Mouse (Mus musculus) thymus, postnatal 25 days (tissue): ENCODE data around the gene Ovca2.

Experiments
- DNase-seq: peaks from one replicate; pipeline ENCODE4 v3.0.0; 2022

Gene Ovca2

GRCm38 (mm10) chr11:75148332-75149035 is 30.2 kb downstream of the Ovca2 start:
- no peak for DNase-seq

DNA sequence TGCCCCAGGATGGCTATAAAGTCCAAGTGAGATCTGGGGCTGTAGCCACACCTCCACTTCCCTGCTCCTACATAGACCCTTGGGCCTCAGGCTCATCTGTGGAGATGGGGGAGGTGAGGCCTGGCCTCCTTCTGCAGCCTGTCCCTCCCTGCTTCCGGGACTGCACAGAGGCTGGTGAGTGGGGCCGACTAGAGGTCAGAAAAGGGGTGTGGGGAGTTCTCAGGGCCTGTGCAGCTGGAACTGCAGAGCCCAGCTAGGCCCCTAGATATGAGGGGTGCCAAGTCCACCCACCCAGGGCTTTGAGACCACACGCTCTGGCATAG is 30.8 kb downstream of the Ovca2 start:
- no peak for DNase-seq

GRCm38 (mm10) chr11:75147106-75147845 is 31.4 kb downstream of the Ovca2 start:
- no peak for DNase-seq

- DNase-seq, result no peak
Measured at GRCm38 (mm10) chr11:75145841-75146240, 32.8 kb downstream of the Ovca2 start.

- no peak for DNase-seq
Measured at GRCm38 (mm10) chr11:75142749-75143148, 35.9 kb downstream of the Ovca2 start.

- no peak for DNase-seq
Measured at GRCm38 (mm10) chr11:75141913-75142312, 36.7 kb downstream of the Ovca2 start.

- DNase-seq, result no peak
Measured at GRCm38 (mm10) chr11:75141038-75141437, 37.6 kb downstream of the Ovca2 start.

DNA sequence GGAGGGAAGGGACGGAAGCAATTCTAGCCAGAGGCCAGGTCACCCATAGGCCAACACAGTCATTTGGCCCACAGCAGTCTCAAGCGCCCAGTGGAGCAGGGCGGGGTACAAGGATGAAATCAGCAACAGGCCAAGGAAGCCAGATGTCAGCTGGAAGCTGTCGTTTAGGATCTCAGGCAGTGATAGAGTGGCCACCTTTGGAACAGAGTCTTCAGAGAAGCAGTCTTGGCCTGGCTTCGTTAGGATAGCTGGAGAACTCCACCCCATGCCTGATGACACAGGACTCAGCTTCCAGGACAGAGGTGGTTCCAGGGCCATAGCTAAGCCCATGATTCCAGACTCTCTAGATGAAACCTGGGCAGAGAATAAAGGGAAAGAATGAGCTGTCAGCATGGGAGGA is 38.2 kb downstream of the Ovca2 start:
- DNase-seq, result no peak

GRCm38 (mm10) chr11:75139122-75139963 is 39.3 kb downstream of the Ovca2 start:
- no peak for DNase-seq

DNA sequence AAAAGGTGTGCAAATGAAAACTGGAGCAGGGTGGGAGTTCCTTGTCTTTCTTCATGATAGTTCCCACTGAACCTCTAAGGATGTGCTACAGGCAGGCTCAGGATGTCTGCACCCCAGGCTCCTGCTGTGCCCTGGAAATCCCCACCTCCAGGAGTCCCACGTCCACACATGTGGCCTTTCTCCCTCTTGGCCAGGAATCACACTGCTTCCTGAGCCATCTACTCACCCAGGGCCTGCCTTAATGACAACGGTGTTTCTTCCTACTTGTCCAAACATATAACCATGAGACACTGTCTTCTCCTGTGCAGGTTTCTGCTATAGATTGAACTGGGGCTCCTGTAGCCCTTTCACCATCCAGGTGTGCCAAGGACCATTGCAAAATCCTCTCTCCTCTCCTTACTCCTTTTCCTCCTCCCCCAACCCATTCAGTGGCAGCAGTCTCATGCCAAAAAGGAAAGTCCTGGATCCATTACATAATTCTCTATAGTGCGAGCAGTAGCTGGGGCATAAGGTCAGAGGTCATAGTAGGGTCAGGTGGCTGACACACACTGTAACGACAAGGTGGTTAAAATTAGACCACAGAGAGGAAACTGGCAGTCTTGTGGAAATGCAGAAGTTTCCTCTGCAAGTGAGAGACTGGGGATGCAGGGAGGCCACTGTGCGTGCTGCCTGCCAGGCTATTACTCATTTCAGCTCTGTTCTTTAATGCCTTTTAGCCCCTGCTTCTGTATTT is 41.8 kb downstream of the Ovca2 start:
- DNase-seq, result no peak

DNA sequence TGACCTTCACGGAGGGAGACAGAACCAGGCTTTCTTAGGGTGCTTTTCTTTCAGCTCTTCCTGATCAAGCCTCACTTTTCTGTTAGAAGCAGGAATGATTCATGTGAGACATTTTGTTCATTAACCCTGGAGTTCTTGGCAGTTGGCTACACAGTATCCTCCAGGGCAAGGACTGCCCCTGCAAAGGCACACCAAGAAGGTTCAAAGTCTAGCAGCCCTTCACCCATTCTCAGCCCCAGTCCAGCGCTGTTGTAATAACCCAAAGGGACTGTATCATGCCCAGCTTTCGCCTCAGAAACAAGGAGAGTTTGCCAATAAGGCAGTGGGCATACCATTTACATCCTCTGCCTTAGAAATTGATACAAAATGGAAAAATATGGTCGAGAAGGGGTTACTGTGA is 43.3 kb downstream of the Ovca2 start:
- DNase-seq, result no peak

- DNase-seq, result no peak
Measured at GRCm38 (mm10) chr11:75134485-75135068, 44.1 kb downstream of the Ovca2 start.

DNA sequence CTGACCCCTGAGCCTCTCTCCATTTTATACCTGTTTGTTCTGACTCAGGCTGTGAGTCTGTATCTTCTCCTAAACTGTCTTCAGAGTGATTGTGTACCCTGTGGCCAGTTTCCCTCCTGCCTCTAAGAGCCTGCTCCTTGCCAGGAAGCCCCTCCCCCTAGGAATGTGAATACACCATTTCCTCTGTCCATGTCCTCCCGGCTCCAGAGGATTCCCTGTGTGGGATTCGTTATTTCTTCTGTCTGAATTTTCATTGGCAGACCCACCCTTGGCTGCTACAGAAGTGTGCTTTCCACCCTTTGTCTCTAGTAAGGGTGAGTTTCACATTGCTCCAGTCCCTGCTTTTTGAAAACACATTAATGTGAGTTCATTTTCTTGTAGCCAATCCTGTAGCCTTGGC is 44.7 kb downstream of the Ovca2 start:
- DNase-seq, result no peak

- no peak for DNase-seq
Measured at GRCm38 (mm10) chr11:75133391-75133790, 45.2 kb downstream of the Ovca2 start.

DNA sequence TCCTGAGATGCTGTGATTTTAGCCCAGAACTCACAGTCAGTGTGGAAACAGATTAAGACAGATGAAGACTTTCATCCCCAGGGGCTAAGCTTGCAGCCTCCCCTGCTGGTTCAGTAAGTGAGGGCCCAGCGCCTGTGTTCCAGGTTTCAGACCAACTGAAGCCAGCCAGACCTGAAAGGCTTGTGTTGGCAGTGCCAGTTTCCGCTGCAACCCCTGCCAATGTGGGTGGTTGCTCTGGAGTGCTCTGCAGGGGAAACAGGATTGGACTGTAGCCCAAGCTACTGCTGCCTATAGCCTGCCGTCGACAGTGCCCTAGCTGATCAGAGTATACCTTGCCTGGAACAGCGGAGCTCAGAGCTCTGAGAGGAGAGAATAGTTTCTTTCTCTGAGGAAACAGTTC is 46.4 kb downstream of the Ovca2 start:
- DNase-seq, result no peak

- DNase-seq, result no peak
Measured at GRCm38 (mm10) chr11:75131300-75131699, 47.3 kb downstream of the Ovca2 start.

GRCm38 (mm10) chr11:75129481-75129880 is 49.2 kb downstream of the Ovca2 start:
- DNase-seq, result no peak

DNA sequence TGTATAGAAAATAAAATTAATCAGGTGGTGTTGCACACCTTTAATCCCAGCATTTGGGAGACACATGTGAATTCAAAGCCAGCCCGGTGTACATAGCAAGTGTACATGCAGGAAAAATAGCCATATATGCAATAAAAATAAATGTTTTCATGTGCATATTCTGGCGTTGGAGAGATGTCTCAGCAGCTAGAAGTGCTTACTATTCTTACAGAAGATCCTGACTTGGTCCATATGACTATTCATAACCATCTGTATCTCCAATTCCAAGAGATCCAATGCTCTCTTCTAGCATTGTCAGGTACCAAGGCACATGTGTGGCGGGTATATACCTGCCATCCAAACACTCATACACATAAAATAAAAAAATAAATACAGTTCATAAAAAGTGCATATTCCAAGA is 52.3 kb downstream of the Ovca2 start:
- DNase-seq, result no peak
